Comparison of ENCODE assay signal across 22 mouse cellular contexts in genomic region chr4:98044611-98045010, GRCm38 (mm10).
"Had no signal": no experiment of that assay in that cellular context is flagged by ENCODE, and none has a peak within 500 bp of the region (broad histone marks: within the 10 kb centered on the region; RNA-seq: fewer than 3 reads in every experiment).

No protein-coding gene starts in this region.

- DNase-seq: kidney, adult 11 months; kidney, adult 8-10 months; kidney, postnatal 10 days; kidney, postnatal 36 days; left cerebral cortex, postnatal 4 days; lung, embryonic 14.5 days; right cerebral cortex, adult 18-20 months; right cerebral cortex, postnatal 14 days; right cerebral cortex, postnatal 4 days had no signal

- H3K4me2 ChIP-seq: intestine, embryonic 15.5 days; kidney, embryonic 15.5 days; limb, embryonic 12.5 days; limb, embryonic 15.5 days; liver, embryonic 12.5 days; liver, embryonic 15.5 days; lung, embryonic 14.5 days; midbrain, embryonic 12.5 days; midbrain, embryonic 15.5 days; neural tube, embryonic 12.5 days; neural tube, embryonic 15.5 days; stomach, embryonic 15.5 days had no signal

- H3K27me3 ChIP-seq: intestine, embryonic 15.5 days; kidney, embryonic 15.5 days; limb, embryonic 12.5 days; limb, embryonic 15.5 days; liver, embryonic 12.5 days; liver, embryonic 15.5 days; midbrain, embryonic 12.5 days; midbrain, embryonic 15.5 days; neural tube, embryonic 12.5 days; neural tube, embryonic 15.5 days; stomach, embryonic 15.5 days had no signal

- H3K36me3 ChIP-seq: intestine, embryonic 15.5 days; kidney, embryonic 15.5 days; liver, embryonic 12.5 days; liver, embryonic 15.5 days; midbrain, embryonic 12.5 days; midbrain, embryonic 15.5 days; neural tube, embryonic 12.5 days; neural tube, embryonic 15.5 days; stomach, embryonic 15.5 days had no signal

- H3K27ac ChIP-seq: intestine, embryonic 15.5 days; kidney, embryonic 15.5 days; limb, embryonic 12.5 days; limb, embryonic 15.5 days; liver, embryonic 12.5 days; liver, embryonic 15.5 days; macrophage; midbrain, embryonic 12.5 days; midbrain, embryonic 15.5 days; neural tube, embryonic 12.5 days; neural tube, embryonic 15.5 days; stomach, embryonic 15.5 days had no signal

- H3K9me3 ChIP-seq: intestine, embryonic 15.5 days; kidney, embryonic 15.5 days; limb, embryonic 12.5 days; limb, embryonic 15.5 days; liver, embryonic 12.5 days; liver, embryonic 15.5 days; midbrain, embryonic 12.5 days; midbrain, embryonic 15.5 days; neural tube, embryonic 12.5 days; neural tube, embryonic 15.5 days; stomach, embryonic 15.5 days had no signal

- H3K4me1 ChIP-seq: intestine, embryonic 15.5 days; liver, embryonic 12.5 days; liver, embryonic 15.5 days had no signal

- H3K4me3 ChIP-seq: intestine, embryonic 15.5 days; kidney, embryonic 15.5 days; limb, embryonic 12.5 days; limb, embryonic 15.5 days; liver, embryonic 12.5 days; liver, embryonic 15.5 days; midbrain, embryonic 12.5 days; midbrain, embryonic 15.5 days; neural tube, embryonic 12.5 days; neural tube, embryonic 15.5 days; stomach, embryonic 15.5 days had no signal

- H3K9ac ChIP-seq: intestine, embryonic 15.5 days; kidney, embryonic 15.5 days; limb, embryonic 12.5 days; limb, embryonic 15.5 days; liver, embryonic 12.5 days; liver, embryonic 15.5 days; lung, embryonic 14.5 days; midbrain, embryonic 12.5 days; midbrain, embryonic 15.5 days; neural tube, embryonic 12.5 days; neural tube, embryonic 15.5 days; stomach, embryonic 15.5 days had no signal

- ATAC-seq: intestine, embryonic 15.5 days; liver, embryonic 12.5 days; lung, postnatal 0 days; midbrain, embryonic 15.5 days had no signal
